Mouse (Mus musculus): ENCODE data around the gene Neurl2. TPM values are rescaled to one million over a fixed set of nuclear protein-coding genes. Genes with fewer than 3 reads are reported as not detected.

Gene Neurl2
- polyA plus RNA-seq, 1 experiment from 2014 or later = 44.5 TPM

DNA sequence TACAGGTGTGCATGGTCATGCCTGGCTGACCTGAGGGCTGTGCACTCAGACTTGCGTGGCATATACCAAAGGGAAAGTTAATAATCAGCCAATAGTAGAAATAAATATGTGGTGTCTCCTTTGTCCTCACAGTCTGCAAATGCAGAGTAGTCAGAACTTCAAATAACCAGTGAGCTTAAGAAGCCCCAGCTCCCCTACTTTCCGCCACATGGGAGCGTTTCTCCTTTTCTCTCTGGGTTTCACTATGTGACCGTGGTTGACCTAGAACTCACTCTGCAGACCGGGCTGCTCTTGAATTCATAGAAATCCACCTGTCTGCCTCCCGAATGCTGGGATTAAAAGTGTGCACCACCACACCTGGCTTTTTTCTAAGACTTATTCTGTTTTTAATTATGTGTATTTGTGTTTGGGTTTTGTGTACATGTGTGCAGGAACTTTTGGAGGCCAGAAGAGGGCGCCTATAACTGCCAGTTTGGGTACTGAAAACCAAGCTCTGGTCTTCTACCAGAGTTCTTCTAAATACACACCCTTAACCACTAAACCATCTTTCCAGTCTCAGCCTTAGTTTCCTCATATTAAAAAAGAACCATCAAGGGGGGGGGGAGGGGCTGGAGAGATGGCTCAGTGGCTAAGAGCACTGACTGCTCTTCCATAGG, 49.2 kb downstream of the Neurl2 start:
- peaks cover 12% of the 10 kb centered on the region for H3K36me3 ChIP-seq
- H3K4me1 ChIP-seq = peaks cover 35% of the 10 kb centered on the region
- peaks cover 4% of the 10 kb centered on the region for H3K27me3 ChIP-seq (replicated peaks)
- no peak for ATAC-seq (ENCODE audit: extremely low read depth, insufficient number of reproducible peaks, low FRiP score, low TSS enrichment)
- WGBS = 69% methylated on average over 7 of the region's 7 CpGs
- no peak overlapping the region for H3K4me2 ChIP-seq
- H3K9me3 ChIP-seq = no peaks in the 10 kb centered on the region
- H3K27ac ChIP-seq (replicated peaks) = no peak overlapping the region
- no peak overlapping the region for H3K9ac ChIP-seq
- no peak overlapping the region for H3K4me3 ChIP-seq

GRCm38 (mm10) chr2:164781876-164782275, 51.4 kb downstream of the Neurl2 start:
- H3K9ac ChIP-seq = no peak overlapping the region
- no peaks in the 10 kb centered on the region for H3K9me3 ChIP-seq
- 54% methylated on average over 4 of the region's 4 CpGs for WGBS
- H3K36me3 ChIP-seq = no peaks in the 10 kb centered on the region
- H3K4me1 ChIP-seq = peaks cover 15% of the 10 kb centered on the region
- peaks cover 16% of the 10 kb centered on the region for H3K27me3 ChIP-seq (replicated peaks)
- no peak overlapping the region for H3K4me3 ChIP-seq
- ATAC-seq (ENCODE audit: extremely low read depth, insufficient number of reproducible peaks, low FRiP score, low TSS enrichment) = no peak
- H3K4me2 ChIP-seq = no peak overlapping the region
- no peak overlapping the region for H3K27ac ChIP-seq (replicated peaks)

Other genes starting within 250 kb of the Neurl2 start
- gene Wfdc6a, start 248.0 kb downstream of the Neurl2 start, polyA plus RNA-seq (2015; fragmentation: Nextera tagmentation; extraction: Ambion mirVana) = 0.44 TPM in 1 of 2 replicates, not detected in the other
- gene Eppin, start 239.9 kb downstream of the Neurl2 start, polyA plus RNA-seq (2015; fragmentation: Nextera tagmentation; extraction: Ambion mirVana) = not detected in 2 replicates
- not detected in 2 replicates for gene Wfdc6b, start 219.9 kb downstream of the Neurl2 start, polyA plus RNA-seq (2015; fragmentation: Nextera tagmentation; extraction: Ambion mirVana)
- not detected in 2 replicates for gene Wfdc8, start 219.8 kb downstream of the Neurl2 start, polyA plus RNA-seq (2015; fragmentation: Nextera tagmentation; extraction: Ambion mirVana)
- gene Wfdc16, start 194.7 kb downstream of the Neurl2 start, polyA plus RNA-seq (2015; fragmentation: Nextera tagmentation; extraction: Ambion mirVana) = not detected in 2 replicates
- not detected in 2 replicates for gene Wfdc10, start 177.4 kb downstream of the Neurl2 start, polyA plus RNA-seq (2015; fragmentation: Nextera tagmentation; extraction: Ambion mirVana)
- gene Wfdc9, start 176.9 kb downstream of the Neurl2 start, polyA plus RNA-seq (2015; fragmentation: Nextera tagmentation; extraction: Ambion mirVana) = not detected in 2 replicates
- not detected in 2 replicates for gene Wfdc11, start 159.4 kb downstream of the Neurl2 start, polyA plus RNA-seq (2015; fragmentation: Nextera tagmentation; extraction: Ambion mirVana)
- gene Wfdc13, start 148.3 kb downstream of the Neurl2 start, polyA plus RNA-seq (2015; fragmentation: Nextera tagmentation; extraction: Ambion mirVana) = not detected in 2 replicates
- not detected in 2 replicates for gene Spint4, start 135.0 kb downstream of the Neurl2 start, polyA plus RNA-seq (2015; fragmentation: Nextera tagmentation; extraction: Ambion mirVana)
- gene Spint5, start 118.2 kb downstream of the Neurl2 start, polyA plus RNA-seq (2015; fragmentation: Nextera tagmentation; extraction: Ambion mirVana) = not detected in 2 replicates
- 0.27 and 0.28 TPM in 2 replicates for gene Wfdc3, start 87.5 kb downstream of the Neurl2 start, polyA plus RNA-seq (2015; fragmentation: Nextera tagmentation; extraction: Ambion mirVana)
- 55.0 and 56.9 TPM in 2 replicates for gene Dnttip1, start 87.5 kb downstream of the Neurl2 start, polyA plus RNA-seq (2015; fragmentation: Nextera tagmentation; extraction: Ambion mirVana)
- gene Ube2c, start 63.6 kb downstream of the Neurl2 start, polyA plus RNA-seq (2015; fragmentation: Nextera tagmentation; extraction: Ambion mirVana) = 434 and 464 TPM in 2 replicates
- gene Tnnc2, start 53.5 kb downstream of the Neurl2 start, polyA plus RNA-seq (2015; fragmentation: Nextera tagmentation; extraction: Ambion mirVana) = 1.0 and 3.8 TPM in 2 replicates
- gene Snx21, start 47.6 kb downstream of the Neurl2 start, polyA plus RNA-seq (2015; fragmentation: Nextera tagmentation; extraction: Ambion mirVana) = 26.7 and 31.8 TPM in 2 replicates
- gene Acot8, start 28.6 kb downstream of the Neurl2 start, polyA plus RNA-seq (2015; fragmentation: Nextera tagmentation; extraction: Ambion mirVana) = 12.0 and 18.0 TPM in 2 replicates
- gene Zswim3, start 28.4 kb downstream of the Neurl2 start, polyA plus RNA-seq (2015; fragmentation: Nextera tagmentation; extraction: Ambion mirVana) = 5.0 and 5.4 TPM in 2 replicates
- gene Zswim1, start 10.8 kb downstream of the Neurl2 start, polyA plus RNA-seq (2015; fragmentation: Nextera tagmentation; extraction: Ambion mirVana) = 8.7 and 9.0 TPM in 2 replicates
- not detected in 2 replicates for gene Spata25, start 4.9 kb downstream of the Neurl2 start, polyA plus RNA-seq (2015; fragmentation: Nextera tagmentation; extraction: Ambion mirVana)
- gene Ctsa, start 583 bp downstream of the Neurl2 start, polyA plus RNA-seq (2015; fragmentation: Nextera tagmentation; extraction: Ambion mirVana) = 171 and 180 TPM in 2 replicates
- gene Pltp, start 24.3 kb upstream of the Neurl2 start, polyA plus RNA-seq (2015; fragmentation: Nextera tagmentation; extraction: Ambion mirVana) = 11.8 and 14.9 TPM in 2 replicates
- 56.0 and 63.1 TPM in 2 replicates for gene Pcif1, start 45.8 kb upstream of the Neurl2 start, polyA plus RNA-seq (2015; fragmentation: Nextera tagmentation; extraction: Ambion mirVana)
- 8.8 and 9.2 TPM in 2 replicates for gene Zfp335, start 78.3 kb upstream of the Neurl2 start, polyA plus RNA-seq (2015; fragmentation: Nextera tagmentation; extraction: Ambion mirVana)
- gene Mmp9, start 107.3 kb upstream of the Neurl2 start, polyA plus RNA-seq (2015; fragmentation: Nextera tagmentation; extraction: Ambion mirVana) = 0.33 and 0.36 TPM in 2 replicates
- 0.42 and 0.56 TPM in 2 replicates for gene Slc12a5, start 127.3 kb upstream of the Neurl2 start, polyA plus RNA-seq (2015; fragmentation: Nextera tagmentation; extraction: Ambion mirVana)
- gene Ncoa5, start 201.4 kb upstream of the Neurl2 start, polyA plus RNA-seq (2015; fragmentation: Nextera tagmentation; extraction: Ambion mirVana) = 40.0 and 42.2 TPM in 2 replicates
- gene Cd40, start 222.2 kb upstream of the Neurl2 start, polyA plus RNA-seq (2015; fragmentation: Nextera tagmentation; extraction: Ambion mirVana) = 7.6 and 8.5 TPM in 2 replicates